Mouse (Mus musculus) ES-Bruce4 (cell line): ENCODE results near the gene 4921536K21Rik. TPM values are rescaled to one million over a fixed set of nuclear protein-coding genes. Genes with fewer than 3 reads are reported as not detected.

Experiments
- H3K27ac ChIP-seq: 2 replicates; pipeline ENCODE4 v1.5.1; 2012; ENCODE audit warnings: low read length, inconsistent platforms; ENCODE audit not compliant: insufficient read depth
- H3K27me3 ChIP-seq: 2 replicates; pipeline ENCODE4 v1.6.1; 2012; ENCODE audit warnings: mild to moderate bottlenecking, low read length, inconsistent platforms; ENCODE audit not compliant: control insufficient read depth, poor library complexity, insufficient read depth, severe bottlenecking
- H3K36me3 ChIP-seq: 2 replicates; pipeline ENCODE4 v1.6.1; 2012; ENCODE audit warnings: inconsistent platforms, mild to moderate bottlenecking, low read length, moderate library complexity; ENCODE audit not compliant: control insufficient read depth, poor library complexity, insufficient read depth, severe bottlenecking
- H3K4me1 ChIP-seq: one replicate; pipeline ENCODE4 v1.8.1; 2011; ENCODE audit warnings: low read length; ENCODE audit not compliant: control insufficient read depth, insufficient read depth
- H3K4me3 ChIP-seq: 2 replicates; pipeline ENCODE4 v1.5.1; 2011; ENCODE audit warnings: low read depth, mild to moderate bottlenecking, low read length
- H3K9ac ChIP-seq: 2 replicates; pipeline ENCODE4 v1.6.1; 2012; ENCODE audit warnings: low read depth, mild to moderate bottlenecking, inconsistent platforms; ENCODE audit not compliant: poor library complexity, severe bottlenecking
- H3K9me3 ChIP-seq: replicated peaks from 2 replicates; pipeline ENCODE4 v1.6.1; 2012; ENCODE audit warnings: mild to moderate bottlenecking, low read length, inconsistent platforms; ENCODE audit not compliant: control insufficient read depth, poor library complexity, insufficient read depth, severe bottlenecking
- CTCF ChIP-seq: IDR thresholded peaks from one replicate; pipeline ENCODE4 v1.8.1; 2011; ENCODE audit warnings: low read depth, low read length
- EP300 ChIP-seq: IDR thresholded peaks from 2 replicates; pipeline ENCODE4 v1.6.1; 2011; ENCODE audit warnings: low read depth, low read length; ENCODE audit not compliant: insufficient read depth
- POLR2A ChIP-seq: IDR thresholded peaks from one replicate; pipeline ENCODE4 v1.8.1; 2011; ENCODE audit warnings: low read length; ENCODE audit not compliant: insufficient read depth
- polyA plus RNA-seq: library from polyadenylated mRNA; stranded (reverse); fragments of >200 nt; gene quantifications from 2 replicates; pipeline ENCODE4 v1.2.4, GENCODE M21; 2011; ENCODE audit warnings: low read depth; ENCODE audit not compliant: missing spikeins, insufficient read depth, insufficient read length

The 4921536K21Rik gene
- polyA plus RNA-seq, 1 experiment, result 0.72 TPM

- Histone ChIP-seq H3K4me3 (no peak overlapping the region), H3K4me1 (no peaks in the 10 kb centered on the region), H3K27ac (no peak overlapping the region), H3K36me3 (no peaks in the 10 kb centered on the region), H3K9ac (no peak overlapping the region), H3K9me3 (no peaks in the 10 kb centered on the region), H3K27me3 (no peaks in the 10 kb centered on the region)
- no peak for TF ChIP-seq EP300
- no peak for TF ChIP-seq POLR2A
- no peak for TF ChIP-seq CTCF
These were observed 38.9 kb upstream of the 4921536K21Rik start for GRCm38 (mm10) chr11:3933756-3934285.

GRCm38 (mm10) chr11:3931511-3932211, 36.8 kb upstream of the 4921536K21Rik start, which contains the start of gene Tcn2:
Gene Tcn2 (minus strand): TSS chr11:3932159.
- no peak for TF ChIP-seq CTCF
- peak; percentile 63 for TF ChIP-seq EP300
- peak; percentile 10 for TF ChIP-seq POLR2A
- Histone ChIP-seq H3K36me3 (no peaks in the 10 kb centered on the region), H3K9me3 (no peaks in the 10 kb centered on the region), H3K27me3 (no peaks in the 10 kb centered on the region), H3K4me3 (peak within 1 kb of the TSS; percentile 77), H3K27ac (peak within 1 kb of the TSS; percentile 11; the same call in 1 of the 2 replicates), H3K9ac (peak within 1 kb of the TSS; percentile 37), H3K4me1 (no peaks in the 10 kb centered on the region)

- Histone ChIP-seq H3K4me1 (no peaks in the 10 kb centered on the region), H3K27me3 (no peaks in the 10 kb centered on the region), H3K27ac (no peak overlapping the region), H3K9ac (peak overlapping the region; percentile 37), H3K9me3 (no peaks in the 10 kb centered on the region), H3K4me3 (no peak overlapping the region), H3K36me3 (no peaks in the 10 kb centered on the region)
- TF ChIP-seq CTCF, result no peak
- no peak for TF ChIP-seq EP300
- no peak for TF ChIP-seq POLR2A
These were observed 36.0 kb upstream of the 4921536K21Rik start for GRCm38 (mm10) chr11:3930931-3931330.

- H3K27ac ChIP-seq, result no peak overlapping the region
- no peak overlapping the region for H3K4me3 ChIP-seq
- no peak for TF ChIP-seq CTCF
- TF ChIP-seq POLR2A, result no peak
- no peaks in the 10 kb centered on the region for H3K36me3 ChIP-seq
- H3K4me1 ChIP-seq, result no peaks in the 10 kb centered on the region
- no peaks in the 10 kb centered on the region for H3K9me3 ChIP-seq
- no peaks in the 10 kb centered on the region for H3K27me3 ChIP-seq
- no peak overlapping the region for H3K9ac ChIP-seq
These were observed 35.1 kb upstream of the 4921536K21Rik start for GRCm38 (mm10) chr11:3930019-3930418.

GRCm38 (mm10) chr11:3925916-3926315, 31.0 kb upstream of the 4921536K21Rik start:
- no peaks in the 10 kb centered on the region for H3K4me1 ChIP-seq
- no peaks in the 10 kb centered on the region for H3K9me3 ChIP-seq
- H3K27ac ChIP-seq, result no peak overlapping the region
- H3K4me3 ChIP-seq, result no peak overlapping the region
- TF ChIP-seq EP300 (no peak), CTCF (no peak), POLR2A (no peak)
- H3K9ac ChIP-seq, result no peak overlapping the region
- no peaks in the 10 kb centered on the region for H3K36me3 ChIP-seq
- H3K27me3 ChIP-seq, result no peaks in the 10 kb centered on the region

- no peak overlapping the region for H3K27ac ChIP-seq
- H3K4me1 ChIP-seq, result no peaks in the 10 kb centered on the region
- no peak overlapping the region for H3K4me3 ChIP-seq
- H3K9me3 ChIP-seq, result no peaks in the 10 kb centered on the region
- no peaks in the 10 kb centered on the region for H3K36me3 ChIP-seq
- no peak overlapping the region for H3K9ac ChIP-seq
- no peak for TF ChIP-seq CTCF
- no peak for TF ChIP-seq POLR2A
- TF ChIP-seq EP300, result no peak
- no peaks in the 10 kb centered on the region for H3K27me3 ChIP-seq
These were observed 27.8 kb upstream of the 4921536K21Rik start for GRCm38 (mm10) chr11:3922731-3923130.
